18 mouse cellular contexts compared by ENCODE assay signal in the genomic region with DNA sequence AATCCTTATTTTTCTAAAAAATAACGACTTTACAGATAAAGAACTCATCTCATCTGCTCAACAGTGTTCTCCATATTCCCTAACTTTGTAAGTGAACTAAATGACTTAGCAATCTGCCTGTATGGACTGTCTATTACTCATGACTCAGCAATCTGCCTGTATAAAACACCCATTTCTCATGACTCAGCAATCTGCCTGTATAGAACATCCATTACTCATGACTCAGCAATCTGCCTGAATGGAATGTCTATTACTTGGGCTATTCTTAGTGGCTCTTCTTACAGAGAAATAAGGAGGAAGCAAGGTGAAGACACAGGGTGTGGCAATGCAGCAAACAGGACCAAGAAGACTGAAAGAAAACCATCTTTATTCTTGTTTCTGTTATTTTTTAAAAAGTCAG. TPM values are rescaled to one million over a fixed set of nuclear protein-coding genes. Genes with fewer than 3 reads are reported as not detected.
DNase-seq lines count a peak whose midpoint lies in the region; ATAC-seq lines count a peak whose summit lies in the region.
"Had no signal": no experiment of that assay in that cellular context is flagged by ENCODE, and none has a peak within 500 bp of the region (broad histone marks: within the 10 kb centered on the region; RNA-seq: fewer than 3 reads in every experiment).

No protein-coding gene starts in this region.

- WGBS in forebrain, embryonic 14.5 days = 85% methylated on average over 1 of the region's 1 CpGs
- WGBS in forebrain, embryonic 13.5 days = 91% methylated on average over 1 of the region's 1 CpGs

- H3K9ac ChIP-seq in forebrain, embryonic 14.5 days (ENCODE audit: low read length) = no peak overlapping the region
- no peak overlapping the region for H3K9ac ChIP-seq in forebrain, embryonic 13.5 days
- H3K9ac ChIP-seq: limb, embryonic 13.5 days had no signal

- H3K27me3 ChIP-seq in forebrain, embryonic 14.5 days (replicated peaks; ENCODE audit: control insufficient read depth, insufficient read depth, low read length) = no peaks in the 10 kb centered on the region
- H3K27me3 ChIP-seq in forebrain, embryonic 13.5 days = no peaks in the 10 kb centered on the region
- H3K27me3 ChIP-seq: limb, embryonic 13.5 days had no signal

- H3K4me2 ChIP-seq in forebrain, embryonic 14.5 days (ENCODE audit: low read length) = no peak overlapping the region
- no peak overlapping the region for H3K4me2 ChIP-seq in forebrain, embryonic 13.5 days
- H3K4me2 ChIP-seq: limb, embryonic 13.5 days; midbrain, embryonic 11.5 days had no signal

- no peaks in the 10 kb centered on the region for H3K9me3 ChIP-seq in forebrain, embryonic 14.5 days (replicated peaks; ENCODE audit: control insufficient read depth, low read length)
- no peaks in the 10 kb centered on the region for H3K9me3 ChIP-seq in forebrain, embryonic 13.5 days (replicated peaks)
- H3K9me3 ChIP-seq: limb, embryonic 13.5 days had no signal

- no peak overlapping the region for H3K27ac ChIP-seq in forebrain, embryonic 14.5 days (ENCODE audit: low read depth, low read length)
- no peak overlapping the region for H3K27ac ChIP-seq in forebrain, embryonic 13.5 days
- H3K27ac ChIP-seq: limb, embryonic 13.5 days had no signal

- ATAC-seq in forebrain, embryonic 14.5 days = no peak
- no peak for ATAC-seq in forebrain, embryonic 13.5 days
- ATAC-seq in erythroblast, adult 5-6 weeks (replicated peaks; ENCODE audit: low FRiP score, poor library complexity, severe bottlenecking) = peak; percentile 65; the same call in 1 of the 2 replicates
- ATAC-seq: hindbrain, embryonic 16.5 days had no signal

- H3K4me3 ChIP-seq in forebrain, embryonic 14.5 days (ENCODE audit: low read depth, low read length) = no peak overlapping the region
- H3K4me3 ChIP-seq in forebrain, embryonic 13.5 days = no peak overlapping the region
- H3K4me3 ChIP-seq: limb, embryonic 13.5 days had no signal

- peaks cover 15% of the 10 kb centered on the region for H3K4me1 ChIP-seq in forebrain, embryonic 14.5 days (ENCODE audit: control insufficient read depth, insufficient read depth, low read length)
- H3K4me1 ChIP-seq in forebrain, embryonic 13.5 days = peaks cover 29% of the 10 kb centered on the region
- H3K4me1 ChIP-seq: limb, embryonic 13.5 days had no signal

- no peaks in the 10 kb centered on the region for H3K36me3 ChIP-seq in forebrain, embryonic 14.5 days (ENCODE audit: control insufficient read depth, insufficient read depth, low read length)
- no peaks in the 10 kb centered on the region for H3K36me3 ChIP-seq in forebrain, embryonic 13.5 days (ENCODE audit: poor library complexity, severe bottlenecking)
- H3K36me3 ChIP-seq: limb, embryonic 13.5 days had no signal

- DNase-seq in forebrain, embryonic 14.5 days (ENCODE audit: low spot score) = peak; percentile 25
- DNase-seq in NIH3T3 (ENCODE audit: low read depth) = peak; percentile 69
- DNase-seq in mesoderm, embryonic 11.5 days (ENCODE audit: low read depth, low spot score) = peak; percentile 34
- DNase-seq in cerebellum, adult 11 months = no peak
- DNase-seq in kidney, adult 18-20 months = no peak
- no peak for DNase-seq in layer of hippocampus, adult 11-12 months (ENCODE audit: low spot score)
- DNase-seq: adrenal gland, postnatal 14 days; cerebellum, adult 11-12 months; heart, postnatal 14 days; kidney, adult 2 months; lung, postnatal 14 days; thymus, postnatal 25 days had no signal

RNA-seq across cellular contexts. Expression of a gene that starts 34.8 kb away (rescaled TPM):
- polyA plus RNA-seq in forebrain, embryonic 14.5 days (2014; fragmentation: Nextera tagmentation; extraction: Ambion mirVana) = 72.3 and 78.7 TPM in 2 replicates
- polyA plus RNA-seq in forebrain, embryonic 13.5 days (2015; fragmentation: Nextera tagmentation; extraction: Ambion mirVana) = 62.1 and 64.2 TPM in 2 replicates
- total RNA-seq in erythroblast, adult 5-6 weeks (2015; ENCODE audit: low replicate concordance) = not detected in 2 replicates
- total RNA-seq in erythroblast, adult 5-6 weeks (2017; ENCODE audit: low replicate concordance) = 0.84 and 1.4 TPM in 2 replicates

RNA-seq across cellular contexts. Expression of a gene that starts 59.7 kb away (rescaled TPM):
- polyA plus RNA-seq in forebrain, embryonic 14.5 days (2014; fragmentation: Nextera tagmentation; extraction: Ambion mirVana) = 5.9 and 7.8 TPM in 2 replicates
- 3.5 and 3.6 TPM in 2 replicates for polyA plus RNA-seq in forebrain, embryonic 13.5 days (2015; fragmentation: Nextera tagmentation; extraction: Ambion mirVana)
- not detected in 2 replicates for total RNA-seq in erythroblast, adult 5-6 weeks (2015; ENCODE audit: low replicate concordance)
- total RNA-seq in erythroblast, adult 5-6 weeks (2017; ENCODE audit: low replicate concordance) = not detected in 2 replicates
- total RNA-seq: common myeloid progenitor, adult 5-6 weeks had no signal

Comparison
In these comparisons a context has a peak if more than half of its experiments do, and no peak if none do; other contexts are left out.
1. DNase-seq: peak in forebrain, embryonic 14.5 days (single experiment), NIH3T3 (single experiment) and mesoderm, embryonic 11.5 days (single experiment); none in cerebellum, adult 11 months (single experiment), kidney, adult 18-20 months (single experiment) and layer of hippocampus, adult 11-12 months (single experiment).